Mouse (Mus musculus): Measurements from ENCODE around the gene Kndc1. TPM values are rescaled to one million over a fixed set of nuclear protein-coding genes. Genes with fewer than 3 reads are reported as not detected.

The Kndc1 gene
- polyA plus RNA-seq, 1 experiment from 2014 or later: 0.23 TPM

DNA sequence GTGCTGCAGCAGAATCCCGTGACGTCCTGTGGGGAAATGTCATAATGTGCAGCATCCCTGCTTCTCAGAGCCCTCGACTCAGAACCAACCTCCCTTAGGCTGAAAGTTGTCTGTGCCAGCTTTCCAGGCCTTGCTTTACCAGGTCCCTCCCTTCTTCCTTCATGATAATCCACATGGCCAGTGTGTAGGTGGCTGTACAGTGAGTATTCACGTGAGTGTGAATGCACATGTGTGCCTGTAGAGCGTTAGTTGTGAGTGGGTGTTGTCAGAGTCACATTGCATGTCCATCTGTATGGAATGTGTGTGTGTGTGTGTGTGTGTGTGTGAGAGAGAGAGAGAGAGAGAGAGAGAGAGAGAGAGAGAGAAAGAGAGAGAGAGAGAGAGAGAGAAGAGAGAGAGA is 16.4 kb upstream of the Kndc1 start:
- no peaks in the 10 kb centered on the region for H3K27me3 ChIP-seq (replicated peaks; ENCODE audit: control insufficient read depth, insufficient read depth, low read length)
- no peak overlapping the region for H3K4me2 ChIP-seq (replicated peaks; ENCODE audit: low read depth)
- H3K9me3 ChIP-seq (ENCODE audit: control insufficient read depth): no peaks in the 10 kb centered on the region
- no peak for ATAC-seq
- WGBS: 71% methylated on average over 5 of the region's 5 CpGs
- H3K9ac ChIP-seq (ENCODE audit: low read depth, low read length): no peak overlapping the region
- no peak for TF ChIP-seq CTCF (IDR thresholded peaks at IDR 0.05; ENCODE audit: low read depth)
- no peaks in the 10 kb centered on the region for H3K36me3 ChIP-seq (ENCODE audit: control insufficient read depth, insufficient read depth)
- H3K4me1 ChIP-seq (replicated peaks; ENCODE audit: control insufficient read depth, insufficient read depth, low read length): no peaks in the 10 kb centered on the region
- no peak overlapping the region for H3K4me3 ChIP-seq (ENCODE audit: low read depth, low read length)
- H3K27ac ChIP-seq (ENCODE audit: low read depth, low read length): no peak overlapping the region

DNA sequence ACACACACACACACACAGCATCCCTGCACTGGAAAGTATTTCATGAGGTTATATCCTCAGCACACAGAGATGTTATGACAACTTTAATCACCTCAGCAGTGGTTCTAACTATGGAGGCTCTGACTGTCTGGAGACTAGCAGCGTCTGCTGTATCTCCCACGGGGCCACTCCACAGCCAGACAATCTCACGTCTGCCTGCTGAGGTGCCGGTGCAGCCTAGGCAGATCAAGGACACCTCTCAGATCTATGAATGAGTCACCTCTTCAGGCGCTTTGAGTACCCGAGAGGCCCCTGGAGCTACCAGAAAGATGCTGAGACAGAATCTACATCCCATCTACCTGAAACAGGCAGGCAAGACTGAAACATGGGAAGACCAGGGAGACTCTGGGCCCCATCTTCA is 15.9 kb upstream of the Kndc1 start:
- no peaks in the 10 kb centered on the region for H3K4me1 ChIP-seq (replicated peaks; ENCODE audit: control insufficient read depth, insufficient read depth, low read length)
- no peak overlapping the region for H3K9ac ChIP-seq (ENCODE audit: low read depth, low read length)
- no peaks in the 10 kb centered on the region for H3K36me3 ChIP-seq (ENCODE audit: control insufficient read depth, insufficient read depth)
- no peak overlapping the region for H3K27ac ChIP-seq (ENCODE audit: low read depth, low read length)
- ATAC-seq: no peak
- no peaks in the 10 kb centered on the region for H3K27me3 ChIP-seq (replicated peaks; ENCODE audit: control insufficient read depth, insufficient read depth, low read length)
- WGBS: 46% methylated on average over 6 of the region's 6 CpGs
- no peak overlapping the region for H3K4me3 ChIP-seq (ENCODE audit: low read depth, low read length)
- no peak overlapping the region for H3K4me2 ChIP-seq (replicated peaks; ENCODE audit: low read depth)
- H3K9me3 ChIP-seq (ENCODE audit: control insufficient read depth): no peaks in the 10 kb centered on the region
- no peak for TF ChIP-seq CTCF (IDR thresholded peaks at IDR 0.05; ENCODE audit: low read depth)

DNA sequence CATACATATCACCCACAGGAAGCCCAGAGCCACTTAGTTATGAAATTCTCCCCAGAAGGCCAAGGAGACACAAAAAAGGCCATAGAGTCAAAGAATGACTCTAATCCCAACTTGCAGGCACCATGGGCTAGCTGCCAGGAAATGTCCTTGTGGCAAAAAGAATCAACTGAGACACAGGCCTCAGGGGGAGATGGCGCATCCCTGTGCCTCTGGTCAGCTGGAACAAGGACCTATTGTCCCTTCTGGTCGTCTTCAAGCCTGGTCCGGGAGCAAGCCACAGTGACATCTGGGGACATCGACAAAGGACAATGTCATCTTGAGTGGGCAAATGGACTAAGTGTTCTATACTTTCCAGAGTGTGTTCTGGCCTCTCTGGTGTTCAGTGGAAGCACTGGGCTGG is 11.0 kb upstream of the Kndc1 start:
- no peak for TF ChIP-seq CTCF (IDR thresholded peaks at IDR 0.05; ENCODE audit: low read depth)
- WGBS: 83% methylated on average over 4 of the region's 4 CpGs

DNA sequence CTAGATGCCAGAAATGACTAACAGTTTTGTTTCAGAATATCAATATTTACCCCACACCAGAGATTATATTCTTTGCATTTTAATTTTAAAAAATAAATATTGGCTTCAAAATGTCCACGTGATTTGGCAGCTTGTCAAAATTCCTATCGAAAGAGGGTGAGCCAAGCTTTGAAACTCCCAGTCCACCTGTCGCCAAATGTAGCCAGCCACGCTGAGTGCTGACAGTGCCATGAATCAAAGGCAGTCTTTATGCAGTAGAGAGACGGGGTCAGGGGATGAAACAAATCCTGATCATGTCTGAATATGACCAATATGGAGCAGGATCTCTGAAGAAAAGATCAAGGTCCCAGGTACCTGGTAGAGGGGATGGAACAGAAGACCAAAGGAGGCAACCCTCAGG is 2.7 kb upstream of the Kndc1 start:
- Histone ChIP-seq H3K27ac (ENCODE audit: low read depth, low read length) (no peak overlapping the region), H3K36me3 (ENCODE audit: control insufficient read depth, insufficient read depth) (no peaks in the 10 kb centered on the region), H3K9ac (ENCODE audit: low read depth, low read length) (no peak overlapping the region), H3K9me3 (ENCODE audit: control insufficient read depth) (no peaks in the 10 kb centered on the region), H3K27me3 (replicated peaks; ENCODE audit: control insufficient read depth, insufficient read depth, low read length) (peaks cover 31% of the 10 kb centered on the region), H3K4me1 (replicated peaks; ENCODE audit: control insufficient read depth, insufficient read depth, low read length) (no peaks in the 10 kb centered on the region), H3K4me2 (replicated peaks; ENCODE audit: low read depth) (no peak overlapping the region), H3K4me3 (ENCODE audit: low read depth, low read length) (no peak overlapping the region)
- ATAC-seq: no peak
- TF ChIP-seq CTCF (IDR thresholded peaks at IDR 0.05; ENCODE audit: low read depth): no peak
- WGBS: 73% methylated on average over 5 of the region's 5 CpGs

More for the DNA sequence above, 11.0 kb upstream of the Kndc1 start:
- H3K9ac ChIP-seq (ENCODE audit: low read depth, low read length): no peak overlapping the region
- no peaks in the 10 kb centered on the region for H3K4me1 ChIP-seq (replicated peaks; ENCODE audit: control insufficient read depth, insufficient read depth, low read length)
- no peak overlapping the region for H3K4me2 ChIP-seq (replicated peaks; ENCODE audit: low read depth)
- H3K27me3 ChIP-seq (replicated peaks; ENCODE audit: control insufficient read depth, insufficient read depth, low read length): no peaks in the 10 kb centered on the region
- H3K27ac ChIP-seq (ENCODE audit: low read depth, low read length): no peak overlapping the region
- H3K4me3 ChIP-seq (ENCODE audit: low read depth, low read length): no peak overlapping the region
- H3K9me3 ChIP-seq (ENCODE audit: control insufficient read depth): no peaks in the 10 kb centered on the region
- no peaks in the 10 kb centered on the region for H3K36me3 ChIP-seq (ENCODE audit: control insufficient read depth, insufficient read depth)
- no peak for ATAC-seq

DNA sequence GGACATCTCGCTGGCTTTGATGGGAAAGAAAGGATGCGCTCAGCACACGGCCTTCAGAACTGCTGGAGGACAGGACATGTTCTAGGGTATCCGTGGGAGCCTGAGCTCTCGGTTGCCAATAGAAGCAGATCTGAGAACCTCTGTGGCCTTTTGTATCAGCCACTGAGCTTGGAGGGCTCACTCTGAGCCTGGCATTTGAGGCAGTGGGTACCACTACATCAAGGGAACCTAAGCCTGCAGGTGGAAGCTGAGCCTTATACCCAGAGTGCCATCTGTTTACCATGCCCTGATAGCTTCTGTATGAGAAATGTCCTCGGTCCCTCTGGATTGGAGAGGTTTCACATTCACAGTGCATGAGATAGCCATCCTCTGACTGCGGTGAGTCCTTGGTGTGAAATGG is 1.8 kb downstream of the Kndc1 start:
- Histone ChIP-seq H3K4me2 (replicated peaks; ENCODE audit: low read depth) (no peak overlapping the region), H3K36me3 (ENCODE audit: control insufficient read depth, insufficient read depth) (no peaks in the 10 kb centered on the region), H3K9ac (ENCODE audit: low read depth, low read length) (no peak overlapping the region), H3K4me3 (ENCODE audit: low read depth, low read length) (no peak overlapping the region), H3K9me3 (ENCODE audit: control insufficient read depth) (no peaks in the 10 kb centered on the region), H3K27ac (ENCODE audit: low read depth, low read length) (no peak overlapping the region), H3K4me1 (replicated peaks; ENCODE audit: control insufficient read depth, insufficient read depth, low read length) (no peaks in the 10 kb centered on the region), H3K27me3 (replicated peaks; ENCODE audit: control insufficient read depth, insufficient read depth, low read length) (peaks cover 31% of the 10 kb centered on the region)
- no peak for ATAC-seq
- 77% methylated on average over 7 of the region's 7 CpGs for WGBS
- no peak for TF ChIP-seq CTCF (IDR thresholded peaks at IDR 0.05; ENCODE audit: low read depth)

DNA sequence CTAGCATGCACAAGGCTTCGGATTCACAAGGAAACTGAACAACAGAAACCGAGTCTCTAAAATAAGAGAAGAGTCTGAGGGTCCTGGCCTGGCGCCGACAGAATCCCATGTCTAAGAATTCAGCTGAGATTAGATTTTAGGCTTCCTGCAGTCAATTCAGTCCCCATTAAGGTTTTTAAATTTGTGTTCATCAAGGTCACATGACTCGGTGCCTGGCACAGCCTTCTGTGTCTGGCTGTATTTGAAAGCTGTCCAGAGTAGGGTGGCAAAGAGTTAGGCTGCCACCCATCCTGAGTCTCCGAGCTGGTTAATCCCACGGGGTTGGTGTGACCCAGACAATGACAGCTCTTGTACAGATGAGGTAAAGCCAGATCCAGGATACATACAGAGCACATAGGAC is 2.3 kb downstream of the Kndc1 start:
- Histone ChIP-seq H3K27ac (ENCODE audit: low read depth, low read length) (no peak overlapping the region), H3K36me3 (ENCODE audit: control insufficient read depth, insufficient read depth) (no peaks in the 10 kb centered on the region), H3K4me2 (replicated peaks; ENCODE audit: low read depth) (no peak overlapping the region), H3K9ac (ENCODE audit: low read depth, low read length) (no peak overlapping the region), H3K27me3 (replicated peaks; ENCODE audit: control insufficient read depth, insufficient read depth, low read length) (peaks cover 31% of the 10 kb centered on the region), H3K4me1 (replicated peaks; ENCODE audit: control insufficient read depth, insufficient read depth, low read length) (no peaks in the 10 kb centered on the region), H3K4me3 (ENCODE audit: low read depth, low read length) (no peak overlapping the region), H3K9me3 (ENCODE audit: control insufficient read depth) (no peaks in the 10 kb centered on the region)
- 78% methylated on average over 7 of the region's 7 CpGs for WGBS
- no peak for ATAC-seq
- TF ChIP-seq CTCF (IDR thresholded peaks at IDR 0.05; ENCODE audit: low read depth): no peak

DNA sequence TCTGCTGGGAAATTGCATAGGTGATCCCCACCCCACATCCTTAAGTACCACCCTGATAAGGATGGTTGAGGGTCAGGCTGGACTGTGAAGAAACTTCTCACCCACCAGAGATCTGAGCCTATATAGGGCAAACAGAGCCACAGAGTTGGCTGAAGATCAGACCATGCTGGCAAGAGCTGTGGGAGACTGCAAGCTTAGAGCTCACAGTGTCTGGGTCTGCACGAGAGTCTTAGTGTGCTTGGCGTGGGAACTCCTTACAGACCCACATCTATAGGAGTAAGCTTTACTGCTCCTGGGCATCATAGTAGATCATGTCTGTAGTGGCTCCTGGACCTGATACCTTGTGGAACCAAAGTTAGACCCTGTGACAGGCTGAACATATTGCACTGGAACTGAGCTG is 4.1 kb downstream of the Kndc1 start:
- Histone ChIP-seq H3K36me3 (ENCODE audit: control insufficient read depth, insufficient read depth) (no peaks in the 10 kb centered on the region), H3K27ac (ENCODE audit: low read depth, low read length) (no peak overlapping the region), H3K4me2 (replicated peaks; ENCODE audit: low read depth) (no peak overlapping the region), H3K9me3 (ENCODE audit: control insufficient read depth) (no peaks in the 10 kb centered on the region), H3K27me3 (replicated peaks; ENCODE audit: control insufficient read depth, insufficient read depth, low read length) (peaks cover 24% of the 10 kb centered on the region), H3K4me3 (ENCODE audit: low read depth, low read length) (no peak overlapping the region), H3K9ac (ENCODE audit: low read depth, low read length) (no peak overlapping the region), H3K4me1 (replicated peaks; ENCODE audit: control insufficient read depth, insufficient read depth, low read length) (no peaks in the 10 kb centered on the region)
- WGBS: 75% methylated on average over 2 of the region's 2 CpGs
- no peak for TF ChIP-seq CTCF (IDR thresholded peaks at IDR 0.05; ENCODE audit: low read depth)
- no peak for ATAC-seq
